Mouse (Mus musculus) embryo, embryonic 10.5 days (tissue): ENCODE measurements at regions not wholly inside any gene's neighbourhood (a gene's known extent, or its start where the extent isn't known, plus 50 kb on each side); places are given as distances from the start of the nearest gene placed in this dataset.

Source experiments
- DNase-seq: peaks from one replicate; pipeline ENCODE4 v3.0.0-alpha.2; 2015; ENCODE audit warnings: low spot score

- DNase-seq, result peak; percentile 70
Observed at GRCm38 (mm10) chr2:51238131-51238931, 89.4 kb upstream of the Rnd3 start.

- no peak for DNase-seq
Observed at GRCm38 (mm10) chr2:51237451-51237850, 88.5 kb upstream of the Rnd3 start.

GRCm38 (mm10) chr2:51236852-51237251 is 87.9 kb upstream of the Rnd3 start:
- no peak for DNase-seq

GRCm38 (mm10) chr2:51234427-51234826 is 85.5 kb upstream of the Rnd3 start:
- DNase-seq, result no peak

- DNase-seq, result no peak
Observed at GRCm38 (mm10) chr2:51222851-51223250, 73.9 kb upstream of the Rnd3 start.

GRCm38 (mm10) chr2:51219714-51220113 is 70.8 kb upstream of the Rnd3 start:
- DNase-seq, result peak; percentile 71

- peak; percentile 54 for DNase-seq
Observed at GRCm38 (mm10) chr2:51207150-51208022, 58.5 kb upstream of the Rnd3 start.

GRCm38 (mm10) chr2:51206332-51206731 is 57.4 kb upstream of the Rnd3 start:
- peak; percentile 51 for DNase-seq
